Mouse (Mus musculus) cortical plate, adult 2 months (tissue): Measurements from ENCODE around the gene 1700092M07Rik.

Experiments used
- CTCF ChIP-seq: fragments of 200-500 bp; IDR thresholded peaks from 2 replicates; pipeline ENCODE4 v1.5.1; 2011; ENCODE audit warnings: mild to moderate bottlenecking, control low read depth, low read length; ENCODE audit not compliant: insufficient read depth; ENCODE audit errors: extremely low read depth
- POLR2A ChIP-seq: fragments of 200-500 bp; IDR thresholded peaks from 2 replicates; pipeline ENCODE4 v1.6.1; 2011; ENCODE audit warnings: mild to moderate bottlenecking, low read length, control low read depth; ENCODE audit not compliant: insufficient read depth; ENCODE audit errors: extremely low read depth

GRCm38 (mm10) chr19:8735389-8736159 lies 4.9 kb upstream of the 1700092M07Rik start, which contains the start of gene Wdr74:
- TF ChIP-seq CTCF (no peak), POLR2A (peak; percentile 89)
